Mouse (Mus musculus) myocyte (in vitro differentiated cells): ENCODE results near the gene Crybb3. TPM values are rescaled to one million over a fixed set of nuclear protein-coding genes. Genes with fewer than 3 reads are reported as not detected.

ENCODE experiments used
- H3K27me3 ChIP-seq: one replicate; pipeline ENCODE4 v1.6.1; 2011; ENCODE audit not compliant: control insufficient read depth, insufficient read depth, insufficient read length
- H3K36me3 ChIP-seq: one replicate; pipeline ENCODE4 v1.6.1; 2011; ENCODE audit not compliant: control insufficient read depth, insufficient read depth
- H3K4me2 ChIP-seq: one replicate; pipeline ENCODE4 v1.6.1; 2011; ENCODE audit warnings: low read depth, control low read depth
- H3K4me3 ChIP-seq: one replicate; pipeline ENCODE4 v1.5.1; 2011; ENCODE audit warnings: mild to moderate bottlenecking, control low read depth, moderate library complexity
- H3K79me2 ChIP-seq: one replicate; pipeline ENCODE4 v1.6.1; 2011; ENCODE audit not compliant: control insufficient read depth, insufficient read depth
- H3ac ChIP-seq: one replicate; pipeline ENCODE4 v1.6.1; 2011; ENCODE audit not compliant: control insufficient read depth, insufficient read length
- CEBPB ChIP-seq: IDR thresholded peaks from 2 replicates; pipeline ENCODE4 v1.6.1; 2011; ENCODE audit warnings: mild to moderate bottlenecking, moderate library complexity; ENCODE audit not compliant: poor library complexity, insufficient read depth, severe bottlenecking
- E2F4 ChIP-seq: IDR thresholded peaks from one replicate; pipeline ENCODE4 v1.6.1; 2011; ENCODE audit warnings: mild to moderate bottlenecking, control low read depth, moderate library complexity; ENCODE audit not compliant: insufficient read depth
- MAX ChIP-seq: IDR thresholded peaks from one replicate; pipeline ENCODE4 v1.6.1; 2011; ENCODE audit warnings: low read depth, mild to moderate bottlenecking, control low read depth
- MYOD1 ChIP-seq, 3 experiments: IDR thresholded peaks; one replicate each; pipeline ENCODE4 v1.6.1; 2011; ENCODE audit warnings: control low read depth in 2 of 3, low read depth in 2 of 3, mild to moderate bottlenecking in 2 of 3, moderate library complexity in 1 of 3; ENCODE audit not compliant: insufficient read length in 2 of 3, control insufficient read depth in 1 of 3
- MYOG ChIP-seq, 3 experiments: IDR thresholded peaks; one replicate each; pipeline ENCODE4 v1.6.1; 2011; ENCODE audit warnings: control low read depth in 2 of 3, low read depth in 2 of 3, mild to moderate bottlenecking in 2 of 3; ENCODE audit not compliant: insufficient read length in 2 of 3, control insufficient read depth in 1 of 3, insufficient read depth in 1 of 3
- POLR2A ChIP-seq: IDR thresholded peaks from one replicate; pipeline ENCODE4 v1.6.1; 2011; ENCODE audit warnings: low read depth, mild to moderate bottlenecking, control low read depth, moderate library complexity; ENCODE audit not compliant: insufficient read length
- POLR2AphosphoS2 ChIP-seq: IDR thresholded peaks from one replicate; pipeline ENCODE4 v1.6.1; 2011; ENCODE audit warnings: low read depth, control low read depth; ENCODE audit not compliant: insufficient read length
- REST ChIP-seq: IDR thresholded peaks from one replicate; pipeline ENCODE4 v1.6.1; 2011; ENCODE audit warnings: mild to moderate bottlenecking, control low read depth, moderate library complexity; ENCODE audit not compliant: insufficient read depth, insufficient read length
- SRF ChIP-seq: IDR thresholded peaks from one replicate; pipeline ENCODE4 v1.6.1; 2011; ENCODE audit warnings: low read depth; ENCODE audit not compliant: control insufficient read depth, insufficient read length
- TCF12 ChIP-seq: IDR thresholded peaks from one replicate; pipeline ENCODE4 v1.6.1; 2011; ENCODE audit warnings: mild to moderate bottlenecking, control low read depth; ENCODE audit not compliant: poor library complexity, insufficient read depth, severe bottlenecking
- TCF3 ChIP-seq: IDR thresholded peaks from one replicate; pipeline ENCODE4 v1.6.1; 2011; ENCODE audit warnings: low read depth, control low read depth; ENCODE audit not compliant: insufficient read length
- USF1 ChIP-seq: IDR thresholded peaks from one replicate; pipeline ENCODE4 v1.6.1; 2011; ENCODE audit warnings: low read depth, mild to moderate bottlenecking, control low read depth, moderate library complexity
- polyA plus RNA-seq: library from polyadenylated mRNA; unstranded; fragments of >200 nt; fragmentation: generic; extraction: Trizol; gene quantifications from one replicate; pipeline ENCODE4 v1.2.1, GENCODE M21; 2012; ENCODE audit warnings: missing spikeins

Gene Crybb3
- polyA plus RNA-seq, 1 experiment, result 0.30 TPM

DNA sequence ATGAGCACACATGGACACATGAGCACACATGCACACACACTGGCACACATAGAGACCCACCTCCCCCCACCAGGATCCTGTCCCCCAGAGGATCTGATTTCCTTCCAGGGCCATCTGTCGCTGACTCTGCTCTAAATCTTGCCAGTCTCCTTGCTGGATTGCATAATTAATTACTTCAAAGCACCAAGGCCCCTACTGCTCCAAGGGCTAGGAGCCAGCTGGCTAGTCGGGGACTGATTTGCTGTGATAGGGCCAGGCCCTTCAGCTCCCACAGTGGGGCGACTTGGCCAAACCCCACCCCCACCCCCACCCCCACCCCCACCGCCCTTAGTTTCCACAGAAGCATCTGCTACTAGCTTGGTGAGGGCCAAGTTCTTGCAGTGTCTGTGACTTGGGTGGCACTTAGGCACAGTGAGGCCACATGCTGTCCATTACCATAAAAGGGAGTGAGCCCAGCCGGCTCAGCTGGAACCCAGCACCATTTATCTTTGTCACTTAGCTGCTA, 39.8 kb downstream of the Crybb3 start:
- Histone ChIP-seq H3K36me3 (no peaks in the 10 kb centered on the region), H3K27me3 (peaks cover 4% of the 10 kb centered on the region), H3K4me3 (no peak overlapping the region), H3K79me2 (no peaks in the 10 kb centered on the region), H3K4me2 (no peak overlapping the region), H3ac (no peak overlapping the region)
- TF ChIP-seq POLR2AphosphoS2 (no peak), E2F4 (no peak), REST (no peak), USF1 (no peak), POLR2A (no peak), SRF (no peak), CEBPB (no peak), MYOD1 (IDR thresholded peaks at IDR 0.05; ENCODE audit: control insufficient read depth in 1 of 3, insufficient read length in 2 of 3, low read depth in 2 of 3) (no peak), MYOG (IDR thresholded peaks at IDR 0.05; ENCODE audit: control insufficient read depth in 1 of 3, insufficient read depth in 1 of 3, insufficient read length in 2 of 3, low read depth in 2 of 3) (no peak), TCF3 (no peak), MAX (no peak), TCF12 (no peak)

DNA sequence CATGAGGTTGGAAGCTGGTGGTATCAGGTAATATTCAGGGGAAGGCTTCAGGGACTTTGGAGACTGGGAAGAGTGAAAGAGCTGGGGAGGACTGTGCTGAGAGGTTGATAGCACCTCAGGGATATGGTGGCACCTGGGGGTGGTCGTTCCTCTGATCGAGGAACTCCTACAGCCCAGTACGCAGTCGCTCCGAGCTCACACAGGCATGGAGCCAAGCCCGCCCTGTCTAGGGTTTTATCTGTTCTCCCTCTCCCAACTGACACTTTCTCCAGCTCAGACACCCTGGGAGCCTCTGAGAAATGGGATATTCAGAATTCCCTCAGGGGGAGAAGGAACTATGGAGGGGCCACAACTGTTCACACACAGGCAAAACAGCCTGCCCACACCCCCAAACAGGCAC, 40.6 kb downstream of the Crybb3 start:
- Histone ChIP-seq H3K4me3 (no peak overlapping the region), H3K36me3 (no peaks in the 10 kb centered on the region), H3K27me3 (peaks cover 4% of the 10 kb centered on the region), H3K4me2 (no peak overlapping the region), H3K79me2 (no peaks in the 10 kb centered on the region), H3ac (no peak overlapping the region)
- TF ChIP-seq E2F4, result no peak
- no peak for TF ChIP-seq MYOD1 (IDR thresholded peaks at IDR 0.05; ENCODE audit: control insufficient read depth in 1 of 3, insufficient read length in 2 of 3, low read depth in 2 of 3)
- TF ChIP-seq POLR2AphosphoS2, result no peak
- TF ChIP-seq POLR2A, result no peak
- TF ChIP-seq MAX, result no peak
- TF ChIP-seq TCF3, result no peak
- no peak for TF ChIP-seq CEBPB

DNA sequence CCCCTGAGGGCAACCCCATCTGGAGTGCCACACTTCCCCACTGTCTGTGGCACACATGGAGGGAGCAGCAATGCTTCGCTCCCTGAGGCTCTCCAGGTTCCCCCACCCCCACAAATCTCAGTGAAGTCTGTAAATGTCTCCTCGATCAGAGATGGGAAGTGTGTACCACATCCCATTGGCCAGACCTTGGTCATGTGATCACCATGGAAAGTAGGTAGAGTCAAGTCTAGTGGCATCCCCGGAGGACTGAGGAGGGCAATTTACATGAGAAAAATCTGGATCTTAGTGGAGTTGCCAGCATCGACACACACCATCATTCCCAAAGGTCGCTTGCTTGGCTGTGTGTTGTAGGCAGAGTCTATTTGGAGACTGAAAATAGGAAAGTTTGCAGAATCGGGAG, 42.8 kb downstream of the Crybb3 start:
- no peak for TF ChIP-seq SRF
- TF ChIP-seq MAX, result no peak
- no peak for TF ChIP-seq POLR2A
- no peak for TF ChIP-seq MYOD1 (IDR thresholded peaks at IDR 0.05; ENCODE audit: control insufficient read depth in 1 of 3, insufficient read length in 2 of 3, low read depth in 2 of 3)
- TF ChIP-seq REST, result no peak
- no peak for TF ChIP-seq TCF12
- no peak for TF ChIP-seq POLR2AphosphoS2
- no peak for TF ChIP-seq USF1
- no peak for TF ChIP-seq E2F4
- TF ChIP-seq CEBPB, result no peak
- no peak for TF ChIP-seq MYOG (IDR thresholded peaks at IDR 0.05; ENCODE audit: control insufficient read depth in 1 of 3, insufficient read depth in 1 of 3, insufficient read length in 2 of 3, low read depth in 2 of 3)
- TF ChIP-seq TCF3, result no peak
- H3ac ChIP-seq, result no peak overlapping the region
- H3K4me3 ChIP-seq, result no peak overlapping the region
- H3K4me2 ChIP-seq, result no peak overlapping the region
- H3K79me2 ChIP-seq, result no peaks in the 10 kb centered on the region
- no peaks in the 10 kb centered on the region for H3K36me3 ChIP-seq
- H3K27me3 ChIP-seq, result no peaks in the 10 kb centered on the region

DNA sequence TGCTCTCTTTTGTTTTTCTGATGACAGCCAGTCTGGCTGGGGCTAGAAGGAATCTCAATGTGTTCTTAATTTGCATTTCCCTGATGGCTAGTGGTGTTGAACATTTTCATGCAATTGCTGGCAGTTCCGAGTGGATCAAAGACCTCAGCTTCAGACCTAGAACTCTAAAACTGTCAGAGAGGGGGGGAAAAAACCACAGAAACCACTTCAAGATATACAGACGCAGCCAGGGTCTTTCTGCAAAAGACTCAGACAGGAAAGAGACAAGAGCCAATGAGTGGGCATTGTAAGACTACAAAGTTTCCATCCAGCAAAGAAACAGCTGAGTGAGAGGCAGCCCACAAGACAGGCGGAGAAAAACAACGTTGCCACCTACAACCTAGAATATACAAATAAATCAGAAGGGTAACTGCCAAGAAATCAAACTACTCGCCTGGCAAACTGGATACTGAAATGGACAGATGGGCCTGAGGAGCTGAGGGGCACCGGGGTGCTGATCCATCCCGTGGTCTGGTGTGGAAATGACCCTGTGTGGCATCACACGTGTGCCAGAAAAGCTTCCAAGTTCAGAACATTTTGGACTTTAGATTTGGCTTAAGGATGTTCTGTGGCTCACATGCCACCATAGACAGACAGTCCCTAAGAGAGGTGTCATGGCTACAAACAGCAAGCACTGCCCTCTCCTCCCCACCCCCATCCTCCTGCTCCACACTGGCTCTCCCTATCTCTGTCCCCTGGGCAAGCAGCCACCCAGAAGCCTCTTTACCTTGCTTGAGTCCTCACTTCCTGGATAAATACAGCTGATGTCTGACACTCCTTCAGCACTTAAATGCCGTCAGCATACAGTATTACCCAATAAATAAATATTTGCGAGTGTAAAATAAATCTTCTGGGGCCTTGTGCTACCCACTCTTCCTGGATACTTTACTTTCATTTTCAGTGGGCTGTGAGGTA, 46.0 kb downstream of the Crybb3 start:
- Histone ChIP-seq H3K36me3 (no peaks in the 10 kb centered on the region), H3K79me2 (no peaks in the 10 kb centered on the region), H3K4me3 (no peak overlapping the region), H3K4me2 (peak overlapping the region; percentile 56), H3ac (no peak overlapping the region), H3K27me3 (no peaks in the 10 kb centered on the region)
- no peak for TF ChIP-seq E2F4

DNA sequence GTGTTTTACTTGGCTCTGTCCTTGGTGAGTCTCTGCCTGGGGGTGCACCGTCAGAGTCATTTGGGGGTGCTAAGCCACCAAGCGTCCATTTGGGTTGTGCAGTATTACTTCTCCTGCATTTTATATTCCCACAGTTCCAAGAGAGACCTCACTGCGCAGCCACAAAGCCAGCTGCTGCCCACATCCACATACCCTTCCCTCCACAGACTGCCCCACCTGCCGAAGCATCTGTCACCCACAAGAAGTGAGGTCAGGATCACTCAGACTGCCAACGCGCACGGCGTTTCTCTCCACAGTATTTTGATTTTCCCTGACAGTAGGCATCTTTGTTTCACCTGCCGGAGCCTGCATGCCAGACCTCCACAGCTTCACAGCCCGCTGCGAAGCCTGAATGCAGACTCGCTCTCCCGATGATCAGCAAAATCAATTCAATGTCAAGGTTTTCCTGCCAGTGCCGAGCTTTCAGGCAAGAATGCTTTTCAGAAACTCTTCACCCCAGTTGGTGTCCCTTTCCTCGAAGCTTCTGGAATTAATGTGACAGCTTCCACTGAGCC, 50.1 kb downstream of the Crybb3 start:
- Histone ChIP-seq H3ac (no peak overlapping the region), H3K27me3 (no peaks in the 10 kb centered on the region), H3K4me3 (no peak overlapping the region), H3K36me3 (no peaks in the 10 kb centered on the region), H3K4me2 (no peak overlapping the region), H3K79me2 (no peaks in the 10 kb centered on the region)
- TF ChIP-seq TCF12 (no peak), REST (no peak), MAX (no peak), CEBPB (no peak), POLR2AphosphoS2 (no peak), USF1 (no peak), SRF (no peak), TCF3 (no peak), POLR2A (no peak), MYOD1 (IDR thresholded peaks at IDR 0.05; ENCODE audit: control insufficient read depth in 1 of 3, insufficient read length in 2 of 3, low read depth in 2 of 3) (no peak), MYOG (IDR thresholded peaks at IDR 0.05; ENCODE audit: control insufficient read depth in 1 of 3, insufficient read depth in 1 of 3, insufficient read length in 2 of 3, low read depth in 2 of 3) (no peak)
